Mouse (Mus musculus) heart, embryonic 15.5 days (tissue): ENCODE results near the gene Fam19a2. TPM values are rescaled to one million over a fixed set of nuclear protein-coding genes. Genes with fewer than 3 reads are reported as not detected.

Source experiments
- ATAC-seq: fragments of 200-750 bp; cut with Nextera tagmentation; replicated peaks from 2 replicates; pipeline ENCODE4 v1.8.0; 2017; ENCODE audit warnings: low read depth, moderate TSS enrichment; ENCODE audit not compliant: insufficient number of reproducible peaks, insufficient read depth, low FRiP score
- H3K27ac ChIP-seq: fragments of 300-500 bp; sonication (generic); 2 replicates; pipeline ENCODE4 v1.5.1; 2015; ENCODE audit warnings: mild to moderate bottlenecking, inconsistent platforms
- H3K27me3 ChIP-seq: fragments of 300-500 bp; sonication (generic); 2 replicates; pipeline ENCODE4 v1.6.1; 2015; ENCODE audit warnings: inconsistent platforms
- H3K36me3 ChIP-seq: fragments of 300-500 bp; sonication (generic); 2 replicates; pipeline ENCODE4 v1.6.1; 2015; ENCODE audit warnings: mild to moderate bottlenecking, inconsistent platforms
- H3K4me1 ChIP-seq: fragments of 300-500 bp; sonication (generic); replicated peaks from 2 replicates; pipeline ENCODE4 v1.6.1; 2015; ENCODE audit warnings: inconsistent platforms
- H3K4me2 ChIP-seq: fragments of 300-500 bp; sonication (generic); 2 replicates; pipeline ENCODE4 v1.6.1; 2015; ENCODE audit warnings: inconsistent platforms, mild to moderate bottlenecking, moderate library complexity
- H3K4me3 ChIP-seq: fragments of 300-500 bp; sonication (generic); 2 replicates; pipeline ENCODE4 v1.5.1; 2015; ENCODE audit warnings: mild to moderate bottlenecking, inconsistent platforms
- H3K9ac ChIP-seq: fragments of 300-500 bp; sonication (generic); 2 replicates; pipeline ENCODE4 v1.6.1; 2015; ENCODE audit warnings: mild to moderate bottlenecking, inconsistent platforms
- H3K9me3 ChIP-seq: fragments of 300-500 bp; sonication (generic); replicated peaks from 2 replicates; pipeline ENCODE4 v1.6.1; 2016; ENCODE audit warnings: inconsistent platforms
- WGBS: fragments of 180-500 bp; shearing (Covaris S2); methylation state at CpG from one replicate; pipeline ENCODE4 v1.1.7; 2015; ENCODE audit warnings: mixed read lengths; 5-methylcytosine and 5-hydroxymethylcytosine counted together
- polyA plus RNA-seq: library from polyadenylated mRNA; unstranded; fragments of >200 nt; fragmentation: Nextera tagmentation; extraction: Ambion mirVana; gene quantifications from 2 replicates; pipeline ENCODE4 v1.2.1, GENCODE M21; 2015

Gene Fam19a2
- polyA plus RNA-seq, 1 experiment from 2014 or later, result 0.55 TPM

DNA sequence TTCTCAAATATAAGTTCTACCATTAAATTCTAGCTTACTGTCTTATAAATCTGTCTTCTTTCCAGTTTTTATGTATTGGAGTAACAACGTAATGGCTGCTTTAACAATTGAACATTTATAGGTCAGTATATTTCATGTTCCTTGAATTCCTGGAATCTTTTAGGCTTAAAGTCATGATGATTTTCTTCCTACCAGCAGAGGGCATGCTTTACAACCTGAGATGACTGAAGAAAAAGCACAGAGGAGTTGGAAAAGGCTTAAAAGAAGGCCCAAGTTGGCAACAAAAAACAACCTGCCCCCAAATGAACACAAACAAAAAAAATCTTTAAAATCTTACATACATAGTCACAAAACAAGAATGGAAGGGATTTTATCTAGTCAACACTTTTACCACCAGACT lies 193.0 kb downstream of the Fam19a2 start:
- H3K4me3 ChIP-seq, result no peak overlapping the region
- no peak overlapping the region for H3K9ac ChIP-seq
- H3K27ac ChIP-seq, result no peak overlapping the region
- no peaks in the 10 kb centered on the region for H3K4me1 ChIP-seq
- no peaks in the 10 kb centered on the region for H3K36me3 ChIP-seq
- no peak overlapping the region for H3K4me2 ChIP-seq
- H3K27me3 ChIP-seq, result no peaks in the 10 kb centered on the region
- no peak for ATAC-seq
- WGBS, result 81% methylated on average over 1 of the region's 1 CpGs
- H3K9me3 ChIP-seq, result no peaks in the 10 kb centered on the region

DNA sequence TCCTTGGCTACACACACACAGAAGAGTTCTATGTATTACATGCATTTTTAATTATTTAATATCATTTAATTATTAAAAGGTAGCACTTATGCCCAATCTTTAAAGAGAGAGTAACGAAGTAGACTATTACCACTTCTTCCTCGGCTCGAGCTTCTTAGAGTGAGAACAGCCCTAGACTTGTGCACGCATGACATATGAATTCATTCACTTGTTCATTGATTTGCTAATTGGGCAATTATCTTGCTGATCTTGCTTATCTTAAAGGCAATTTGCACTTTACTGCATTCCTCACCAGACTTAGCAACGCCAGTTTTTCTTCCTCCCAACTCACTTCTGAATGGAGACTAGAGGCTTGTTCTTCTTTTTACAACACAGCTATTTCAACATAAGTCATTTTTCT lies 196.7 kb downstream of the Fam19a2 start:
- 74% methylated on average over 5 of the region's 5 CpGs for WGBS
- H3K27me3 ChIP-seq, result no peaks in the 10 kb centered on the region
- no peak for ATAC-seq
- no peak overlapping the region for H3K4me2 ChIP-seq
- no peak overlapping the region for H3K4me3 ChIP-seq
- no peaks in the 10 kb centered on the region for H3K9me3 ChIP-seq
- no peak overlapping the region for H3K27ac ChIP-seq
- no peaks in the 10 kb centered on the region for H3K36me3 ChIP-seq
- H3K9ac ChIP-seq, result no peak overlapping the region
- no peaks in the 10 kb centered on the region for H3K4me1 ChIP-seq

DNA sequence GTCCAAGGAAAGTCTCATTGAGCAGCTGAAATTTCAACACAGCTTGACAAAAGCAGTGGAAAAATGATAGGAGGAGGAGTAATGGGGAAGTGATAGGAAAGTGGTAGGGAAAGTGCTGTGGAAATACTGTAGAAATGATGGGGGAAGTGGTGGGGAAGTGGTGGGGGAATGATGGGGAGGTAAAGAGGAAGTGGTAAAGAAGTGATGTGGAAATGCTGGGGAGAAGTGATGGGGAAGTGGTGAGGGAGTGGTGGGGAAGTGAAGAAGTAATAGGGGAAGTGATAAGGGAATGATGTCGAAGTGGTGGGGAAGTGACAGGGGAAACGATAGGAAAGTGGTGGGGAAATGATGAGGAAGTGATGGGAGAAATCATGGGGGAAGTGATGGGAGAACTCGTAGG lies 198.5 kb downstream of the Fam19a2 start:
- H3K4me1 ChIP-seq, result no peaks in the 10 kb centered on the region
- 80% methylated on average over 3 of the region's 3 CpGs for WGBS
- ATAC-seq, result no peak
- no peaks in the 10 kb centered on the region for H3K27me3 ChIP-seq
- no peak overlapping the region for H3K27ac ChIP-seq
- H3K9ac ChIP-seq, result no peak overlapping the region
- 0 out of 2 replicates have a peak, but pooled peaks cover 2% of the 10 kb centered on the region for H3K9me3 ChIP-seq
- no peaks in the 10 kb centered on the region for H3K36me3 ChIP-seq
- H3K4me2 ChIP-seq, result no peak overlapping the region
- no peak overlapping the region for H3K4me3 ChIP-seq

- H3K9ac ChIP-seq, result no peak overlapping the region
- 57% methylated on average over 3 of the region's 3 CpGs for WGBS
- 0 out of 2 replicates have a peak, but pooled peaks have one; percentile 39 for ATAC-seq
- no peak overlapping the region for H3K4me3 ChIP-seq
- H3K36me3 ChIP-seq, result no peaks in the 10 kb centered on the region
- H3K4me1 ChIP-seq, result no peaks in the 10 kb centered on the region; the same call in 1 of the 2 replicates
- H3K27ac ChIP-seq, result peak overlapping the region; percentile 20; the same call in 1 of the 2 replicates
- H3K9me3 ChIP-seq, result no peaks in the 10 kb centered on the region
- H3K4me2 ChIP-seq, result no peak overlapping the region
- no peaks in the 10 kb centered on the region for H3K27me3 ChIP-seq
These were observed 251.0 kb downstream of the Fam19a2 start for GRCm38 (mm10) chr10:123514749-123515148.

- peak overlapping the region; percentile 66 for H3K27ac ChIP-seq
These were observed 256.8 kb downstream of the Fam19a2 start for GRCm38 (mm10) chr10:123520613-123521012.

GRCm38 (mm10) chr10:123521203-123521602 lies 257.4 kb downstream of the Fam19a2 start:
- WGBS, result 85% methylated on average over 6 of the region's 6 CpGs
- Histone ChIP-seq H3K4me1 (peaks cover 10% of the 10 kb centered on the region; the same call in 1 of the 2 replicates), H3K36me3 (no peaks in the 10 kb centered on the region), H3K27ac (peak overlapping the region; percentile 46; the same call in 1 of the 2 replicates), H3K9ac (no peak overlapping the region), H3K4me2 (no peak overlapping the region), H3K27me3 (no peaks in the 10 kb centered on the region), H3K4me3 (no peak overlapping the region), H3K9me3 (no peaks in the 10 kb centered on the region)
- ATAC-seq, result no peak

More at GRCm38 (mm10) chr10:123520613-123521012, 256.8 kb downstream of the Fam19a2 start:
- Histone ChIP-seq H3K4me1 (peaks cover 10% of the 10 kb centered on the region; the same call in 1 of the 2 replicates), H3K9ac (no peak overlapping the region), H3K9me3 (no peaks in the 10 kb centered on the region), H3K4me2 (no peak overlapping the region), H3K27me3 (no peaks in the 10 kb centered on the region), H3K36me3 (no peaks in the 10 kb centered on the region), H3K4me3 (no peak overlapping the region)
- no peak; the same call in 1 of the 2 replicates for ATAC-seq
- WGBS, result 30% methylated on average over 2 of the region's 2 CpGs

GRCm38 (mm10) chr10:123525424-123525823 lies 261.6 kb downstream of the Fam19a2 start:
- Histone ChIP-seq H3K27ac (no peak overlapping the region), H3K36me3 (no peaks in the 10 kb centered on the region), H3K27me3 (no peaks in the 10 kb centered on the region), H3K4me1 (peaks cover 6% of the 10 kb centered on the region; the same call in 1 of the 2 replicates), H3K4me3 (no peak overlapping the region), H3K9me3 (no peaks in the 10 kb centered on the region), H3K9ac (no peak overlapping the region), H3K4me2 (no peak overlapping the region)
- 83% methylated on average over 5 of the region's 5 CpGs for WGBS
- ATAC-seq, result no peak

- Histone ChIP-seq H3K4me2 (no peak overlapping the region), H3K4me3 (no peak overlapping the region), H3K36me3 (no peaks in the 10 kb centered on the region), H3K27me3 (no peaks in the 10 kb centered on the region), H3K9ac (no peak overlapping the region), H3K4me1 (peaks cover 4% of the 10 kb centered on the region; the same call in 1 of the 2 replicates), H3K9me3 (no peaks in the 10 kb centered on the region), H3K27ac (no peak overlapping the region)
- 73% methylated on average over 3 of the region's 3 CpGs for WGBS
- ATAC-seq, result no peak
These were observed 262.3 kb downstream of the Fam19a2 start for GRCm38 (mm10) chr10:123526059-123526458.

DNA sequence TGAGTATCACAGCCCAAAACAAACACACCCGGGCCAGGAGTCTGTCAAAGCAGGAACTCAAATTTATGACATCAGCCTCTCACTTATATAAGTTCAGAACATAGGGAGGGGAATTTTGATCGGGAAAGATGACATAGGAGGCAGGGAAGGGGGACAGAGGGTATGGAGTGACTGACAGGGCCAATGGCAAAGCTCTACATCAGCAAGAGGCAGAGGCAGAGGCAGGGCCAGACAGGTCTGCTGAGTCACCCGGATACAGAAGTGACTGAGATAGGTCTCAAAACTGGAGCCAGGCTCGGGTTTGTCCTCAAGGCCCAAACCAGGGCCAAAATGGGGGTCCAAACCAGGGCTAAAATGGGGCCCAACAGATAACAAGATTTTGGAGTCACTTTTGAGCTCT lies 272.3 kb downstream of the Fam19a2 start:
- Histone ChIP-seq H3K9ac (no peak overlapping the region), H3K4me2 (no peak overlapping the region), H3K4me1 (no peaks in the 10 kb centered on the region), H3K36me3 (no peaks in the 10 kb centered on the region), H3K27me3 (no peaks in the 10 kb centered on the region), H3K4me3 (no peak overlapping the region), H3K9me3 (no peaks in the 10 kb centered on the region), H3K27ac (no peak overlapping the region)
- 66% methylated on average over 4 of the region's 4 CpGs for WGBS
- no peak for ATAC-seq

DNA sequence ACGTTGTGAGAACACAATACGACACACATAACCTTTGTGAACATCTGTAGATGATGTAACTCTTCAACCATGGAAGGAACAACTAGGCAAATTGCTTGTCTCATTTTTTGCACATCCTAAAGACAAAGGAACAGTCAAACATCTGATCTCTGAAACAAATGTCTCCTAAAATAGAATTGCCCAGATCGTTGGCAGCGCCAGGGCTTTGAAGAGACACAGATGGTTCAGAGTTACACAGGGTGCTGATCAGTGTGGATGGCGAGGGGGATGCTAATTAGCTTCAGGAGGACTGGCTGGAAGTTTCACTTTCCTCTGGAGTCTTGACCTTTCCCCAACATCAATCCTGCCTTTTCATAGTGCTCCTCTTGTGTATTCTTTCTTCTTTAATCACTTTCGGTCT lies 284.6 kb downstream of the Fam19a2 start:
- Histone ChIP-seq H3K27me3 (no peaks in the 10 kb centered on the region), H3K9me3 (no peaks in the 10 kb centered on the region), H3K4me1 (no peaks in the 10 kb centered on the region), H3K9ac (no peak overlapping the region), H3K36me3 (no peaks in the 10 kb centered on the region), H3K4me3 (no peak overlapping the region), H3K27ac (no peak overlapping the region), H3K4me2 (no peak overlapping the region)
- ATAC-seq, result no peak
- WGBS, result 70% methylated on average over 6 of the region's 6 CpGs

- ATAC-seq, result no peak
- no peak overlapping the region for H3K4me2 ChIP-seq
- no peak overlapping the region for H3K4me3 ChIP-seq
- 74% methylated on average over 1 of the region's 1 CpGs for WGBS
- no peaks in the 10 kb centered on the region for H3K4me1 ChIP-seq
- H3K27ac ChIP-seq, result no peak overlapping the region
- H3K9ac ChIP-seq, result no peak overlapping the region
- H3K36me3 ChIP-seq, result no peaks in the 10 kb centered on the region
- no peaks in the 10 kb centered on the region for H3K27me3 ChIP-seq
- H3K9me3 ChIP-seq, result no peaks in the 10 kb centered on the region
These were observed 303.9 kb downstream of the Fam19a2 start for GRCm38 (mm10) chr10:123567677-123568076.

DNA sequence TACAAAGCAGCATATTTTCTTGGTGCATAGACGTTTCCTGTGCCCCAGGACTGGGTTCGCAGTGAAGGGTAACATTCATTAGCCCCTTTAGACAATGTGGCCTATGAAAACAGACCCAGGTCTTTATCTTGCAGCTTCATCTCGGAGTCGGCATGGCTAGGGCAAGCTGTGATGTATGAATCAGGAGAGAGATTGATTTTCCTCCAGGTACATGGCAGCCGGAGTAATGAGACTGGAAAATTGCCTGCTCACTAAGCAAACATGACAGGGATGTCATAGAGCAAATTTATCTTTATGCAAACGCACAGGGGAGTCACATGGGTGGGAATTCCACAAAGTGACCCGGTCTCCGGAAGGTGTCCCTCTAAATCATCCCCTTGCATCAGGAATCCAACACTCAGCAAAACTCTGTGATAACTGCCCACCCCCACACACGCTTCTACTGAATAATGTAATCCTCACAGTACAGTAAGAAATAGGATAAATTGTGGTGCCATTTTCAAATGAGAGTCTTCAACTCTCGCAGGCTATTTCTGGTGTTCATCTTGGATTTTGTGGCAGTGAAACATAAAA lies 306.9 kb downstream of the Fam19a2 start:
- Histone ChIP-seq H3K9ac (no peak overlapping the region), H3K4me3 (no peak overlapping the region), H3K9me3 (no peaks in the 10 kb centered on the region), H3K27ac (no peak overlapping the region), H3K27me3 (no peaks in the 10 kb centered on the region), H3K4me1 (no peaks in the 10 kb centered on the region), H3K4me2 (no peak overlapping the region), H3K36me3 (no peaks in the 10 kb centered on the region)
- WGBS, result 59% methylated on average over 10 of the region's 10 CpGs
- ATAC-seq, result no peak
